In genomic region chr5:14107365-14107764, GRCm38 (mm10) we compare ENCODE assay signal across 24 mouse cellular contexts.
"Had no signal": no experiment of that assay in that cellular context is flagged by ENCODE, and none has a peak within 500 bp of the region (broad histone marks: within the 10 kb centered on the region; RNA-seq: fewer than 3 reads in every experiment).

No protein-coding gene starts in this region.

- H3K36me3 ChIP-seq: heart, embryonic 12.5 days; hindbrain, embryonic 10.5 days; hindbrain, embryonic 12.5 days; intestine, embryonic 15.5 days; limb, embryonic 10.5 days; limb, embryonic 12.5 days had no signal

- H3K27me3 ChIP-seq: heart, embryonic 12.5 days; hindbrain, embryonic 12.5 days; intestine, embryonic 15.5 days; limb, embryonic 12.5 days had no signal

- ATAC-seq: forebrain, postnatal 0 days; hindbrain, embryonic 16.5 days; inflammation-experienced regulatory T-cells, adult 6 months; intestine, embryonic 15.5 days; intestine, postnatal 0 days had no signal

- H3K4me1 ChIP-seq: heart, embryonic 12.5 days; hindbrain, embryonic 10.5 days; hindbrain, embryonic 12.5 days; intestine, embryonic 15.5 days; limb, embryonic 10.5 days; limb, embryonic 12.5 days had no signal

- H3K9ac ChIP-seq: forebrain, postnatal 0 days; heart, embryonic 12.5 days; hindbrain, embryonic 12.5 days; hindbrain, embryonic 14.5 days; intestine, embryonic 15.5 days; limb, embryonic 12.5 days had no signal

- H3K9me3 ChIP-seq: heart, embryonic 12.5 days; hindbrain, embryonic 10.5 days; hindbrain, embryonic 12.5 days; intestine, embryonic 15.5 days; limb, embryonic 10.5 days; limb, embryonic 12.5 days had no signal

- DNase-seq: forebrain, postnatal 0 days; gastrocnemius, postnatal 14 days; gastrocnemius, postnatal 36 days; heart, adult 11 months; heart, adult 2 months; heart, postnatal 10 days; heart, postnatal 4 days; kidney, adult 18-20 months; kidney, adult 8-10 months; kidney, postnatal 10 days; kidney, postnatal 25 days; kidney, postnatal 4 days had no signal

- H3K4me3 ChIP-seq: heart, adult 2 months; heart, embryonic 12.5 days; hindbrain, embryonic 10.5 days; hindbrain, embryonic 12.5 days; intestine, embryonic 15.5 days; layer of hippocampus, adult 2 months; left cerebral cortex, adult 2 months; limb, embryonic 10.5 days; limb, embryonic 12.5 days had no signal

- H3K27ac ChIP-seq: heart, adult 2 months; hindbrain, embryonic 10.5 days; hindbrain, embryonic 12.5 days; hindbrain, embryonic 14.5 days; intestine, embryonic 15.5 days; layer of hippocampus, adult 2 months; left cerebral cortex, adult 2 months; limb, embryonic 10.5 days; limb, embryonic 12.5 days had no signal

- H3K4me2 ChIP-seq: heart, embryonic 12.5 days; hindbrain, embryonic 12.5 days; hindbrain, embryonic 14.5 days; intestine, embryonic 15.5 days; limb, embryonic 12.5 days had no signal
